ENCODE assay signal across 26 mouse cellular contexts in genomic region chr7:28850642-28851041, GRCm38 (mm10). TPM values are rescaled to one million over a fixed set of nuclear protein-coding genes. Genes with fewer than 3 reads are reported as not detected.
DNase-seq lines count a peak whose midpoint lies in the region; ATAC-seq and TF ChIP-seq lines count a peak whose summit lies in the region.
"Had no signal": no experiment of that assay in that cellular context is flagged by ENCODE, and none has a peak within 500 bp of the region (broad histone marks: within the 10 kb centered on the region; RNA-seq: fewer than 3 reads in every experiment).

No protein-coding gene starts in this region.

- H3K36me3 ChIP-seq in kidney, embryonic 14.5 days (ENCODE audit: control insufficient read depth, insufficient read depth, low read length): no peaks in the 10 kb centered on the region
- H3K36me3 ChIP-seq in intestine, embryonic 16.5 days (ENCODE audit: control insufficient read depth, insufficient read depth, low read length): no peaks in the 10 kb centered on the region
- H3K36me3 ChIP-seq in small intestine, adult 2 months (ENCODE audit: control insufficient read depth, insufficient read depth, low read length): no peaks in the 10 kb centered on the region
- H3K36me3 ChIP-seq in forebrain, embryonic 10.5 days (replicated peaks): no peaks in the 10 kb centered on the region
- no peaks in the 10 kb centered on the region for H3K36me3 ChIP-seq in hindbrain, embryonic 11.5 days (ENCODE audit: control insufficient read depth, insufficient read depth, low read length)
- H3K36me3 ChIP-seq: forebrain, embryonic 15.5 days; G1E; hindbrain, embryonic 13.5 days; lung, embryonic 15.5 days had no signal

- no peak overlapping the region for H3K9ac ChIP-seq in kidney, embryonic 14.5 days (ENCODE audit: low read depth, low read length)
- no peak overlapping the region for H3K9ac ChIP-seq in intestine, embryonic 16.5 days (ENCODE audit: low read depth, low read length)
- no peak overlapping the region for H3K9ac ChIP-seq in hindbrain, embryonic 11.5 days (ENCODE audit: low read depth, low read length)
- H3K9ac ChIP-seq: forebrain, embryonic 15.5 days; hindbrain, embryonic 13.5 days; lung, embryonic 15.5 days had no signal

- H3K4me3 ChIP-seq in kidney, embryonic 14.5 days (ENCODE audit: low read length): no peak overlapping the region
- H3K4me3 ChIP-seq in intestine, embryonic 16.5 days (ENCODE audit: low read length): no peak overlapping the region
- no peak overlapping the region for H3K4me3 ChIP-seq in small intestine, adult 2 months (ENCODE audit: low read depth, low read length)
- H3K4me3 ChIP-seq in forebrain, embryonic 10.5 days: no peak overlapping the region
- H3K4me3 ChIP-seq in hindbrain, embryonic 11.5 days (ENCODE audit: low read depth, low read length): no peak overlapping the region
- H3K4me3 ChIP-seq: forebrain, embryonic 15.5 days; hindbrain, embryonic 13.5 days; left cerebral cortex, adult 2 months; lung, embryonic 15.5 days had no signal

- H3K4me1 ChIP-seq in kidney, embryonic 14.5 days (ENCODE audit: control insufficient read depth, insufficient read depth, low read length): 0 out of 2 replicates have a peak, but pooled peaks cover 8% of the 10 kb centered on the region
- H3K4me1 ChIP-seq in intestine, embryonic 16.5 days (ENCODE audit: control insufficient read depth, insufficient read depth, low read length): peaks cover 10% of the 10 kb centered on the region
- peaks cover 20% of the 10 kb centered on the region; the same call in 1 of the 2 replicates for H3K4me1 ChIP-seq in small intestine, adult 2 months (ENCODE audit: control insufficient read depth, insufficient read depth, insufficient read length, low read length)
- H3K4me1 ChIP-seq in forebrain, embryonic 10.5 days: peaks cover 5% of the 10 kb centered on the region; the same call in 1 of the 2 replicates
- H3K4me1 ChIP-seq in hindbrain, embryonic 11.5 days (replicated peaks; ENCODE audit: control insufficient read depth, insufficient read depth, low read length): no peaks in the 10 kb centered on the region
- H3K4me1 ChIP-seq: forebrain, embryonic 15.5 days; hindbrain, embryonic 13.5 days; lung, embryonic 15.5 days had no signal

- H3K27me3 ChIP-seq in kidney, embryonic 14.5 days (ENCODE audit: control insufficient read depth, insufficient read depth, low read length): no peaks in the 10 kb centered on the region
- H3K27me3 ChIP-seq in intestine, embryonic 16.5 days (replicated peaks; ENCODE audit: control insufficient read depth, insufficient read depth, low read length): no peaks in the 10 kb centered on the region
- H3K27me3 ChIP-seq in small intestine, adult 2 months (ENCODE audit: control insufficient read depth, insufficient read depth, low read length): no peaks in the 10 kb centered on the region
- H3K27me3 ChIP-seq in forebrain, embryonic 10.5 days (ENCODE audit: poor library complexity, severe bottlenecking): no peaks in the 10 kb centered on the region
- no peaks in the 10 kb centered on the region for H3K27me3 ChIP-seq in hindbrain, embryonic 11.5 days (ENCODE audit: control insufficient read depth, insufficient read depth, low read length)
- H3K27me3 ChIP-seq: forebrain, embryonic 15.5 days; hindbrain, embryonic 13.5 days; lung, embryonic 15.5 days had no signal

- ATAC-seq in kidney, embryonic 14.5 days (ENCODE audit: low FRiP score, low TSS enrichment): no peak
- ATAC-seq in intestine, embryonic 16.5 days: peak; percentile 65
- ATAC-seq in hindbrain, embryonic 11.5 days (ENCODE audit: low FRiP score): no peak
- ATAC-seq: forebrain, embryonic 15.5 days; midbrain, embryonic 16.5 days had no signal

- TF ChIP-seq POLR2A in small intestine, adult 2 months (IDR thresholded peaks at IDR 0.05; ENCODE audit: low read depth, low read length): no peak

- TF ChIP-seq CTCF in small intestine, adult 2 months (IDR thresholded peaks at IDR 0.05; ENCODE audit: extremely low read depth, insufficient read length, insufficient replicate concordance, low read depth, low read length): no peak

- H3K27ac ChIP-seq in kidney, embryonic 14.5 days (ENCODE audit: low read depth, low read length): 0 out of 2 replicates have a peak overlapping the region, but pooled peaks have one; percentile 24
- peak overlapping the region; percentile 65 for H3K27ac ChIP-seq in intestine, embryonic 16.5 days (ENCODE audit: low read length)
- H3K27ac ChIP-seq in small intestine, adult 2 months (ENCODE audit: insufficient read depth, low read depth, low read length): peak overlapping the region; percentile 80
- no peak overlapping the region for H3K27ac ChIP-seq in forebrain, embryonic 10.5 days
- no peak overlapping the region for H3K27ac ChIP-seq in hindbrain, embryonic 11.5 days (ENCODE audit: low read depth, low read length)
- H3K27ac ChIP-seq: forebrain, embryonic 15.5 days; hindbrain, embryonic 13.5 days; left cerebral cortex, adult 2 months; lung, embryonic 15.5 days had no signal

- DNase-seq in kidney, adult 8-10 months: no peak
- no peak for DNase-seq in forebrain, embryonic 10.5 days (ENCODE audit: extremely low spot score, low spot score)
- no peak for DNase-seq in yolk sac, embryonic 10.5 days (ENCODE audit: low spot score)
- DNase-seq in hindbrain, embryonic 11.5 days (ENCODE audit: low spot score): no peak
- DNase-seq: adrenal gland, postnatal 10 days; cerebellum, adult 11 months; cerebellum, adult 9-10 months; cerebellum, postnatal 36 days; gastrocnemius, postnatal 25 days; heart, postnatal 36 days; kidney, adult 2 months; right cerebral cortex, postnatal 25 days; spleen, adult 18-20 months; thymus, postnatal 14 days had no signal

- WGBS in kidney, embryonic 14.5 days: 72% methylated on average over 4 of the region's 4 CpGs
- WGBS in intestine, embryonic 16.5 days: 80% methylated on average over 4 of the region's 4 CpGs
- 42% methylated on average over 4 of the region's 4 CpGs for WGBS in small intestine, adult 2 months
- 86% methylated on average over 4 of the region's 4 CpGs for WGBS in forebrain, embryonic 10.5 days
- 77% methylated on average over 4 of the region's 4 CpGs for WGBS in hindbrain, embryonic 11.5 days

- 0 out of 2 replicates have a peak, but pooled peaks cover 2% of the 10 kb centered on the region for H3K9me3 ChIP-seq in kidney, embryonic 14.5 days (ENCODE audit: control insufficient read depth, low read length)
- H3K9me3 ChIP-seq in intestine, embryonic 16.5 days (ENCODE audit: control insufficient read depth, low read length): no peaks in the 10 kb centered on the region
- H3K9me3 ChIP-seq in forebrain, embryonic 10.5 days: peaks cover 9% of the 10 kb centered on the region
- H3K9me3 ChIP-seq in hindbrain, embryonic 11.5 days (ENCODE audit: control insufficient read depth, low read length): no peaks in the 10 kb centered on the region
- H3K9me3 ChIP-seq: forebrain, embryonic 15.5 days; G1E; hindbrain, embryonic 13.5 days; lung, embryonic 15.5 days had no signal

- no peak overlapping the region for H3K4me2 ChIP-seq in kidney, embryonic 14.5 days (replicated peaks; ENCODE audit: low read depth, low read length)
- H3K4me2 ChIP-seq in intestine, embryonic 16.5 days (ENCODE audit: low read depth, low read length): peak overlapping the region; percentile 11; the same call in 1 of the 2 replicates
- H3K4me2 ChIP-seq in hindbrain, embryonic 11.5 days (replicated peaks; ENCODE audit: low read depth, low read length): no peak overlapping the region
- H3K4me2 ChIP-seq: forebrain, embryonic 15.5 days; heart, embryonic 11.5 days; hindbrain, embryonic 13.5 days; liver, embryonic 11.5 days; lung, embryonic 15.5 days; midbrain, embryonic 11.5 days had no signal

RNA-seq across cellular contexts. Expression of gene Lgals7, which starts 13.0 kb away (rescaled TPM):
- polyA plus RNA-seq in kidney, embryonic 14.5 days (2014; fragmentation: Nextera tagmentation; extraction: Ambion mirVana): 1.1 and 4.0 TPM in 2 replicates
- 0.56 and 0.97 TPM in 2 replicates for polyA plus RNA-seq in intestine, embryonic 16.5 days (2015; fragmentation: Nextera tagmentation; extraction: Ambion mirVana)
- 2.4 TPM in 1 of 2 replicates, not detected in the other for polyA plus RNA-seq in small intestine, adult 2 months (2012; rRNA removed)
- 0.26 and 0.42 TPM in 2 replicates for polyA plus RNA-seq in forebrain, embryonic 10.5 days (2016; fragmentation: Nextera tagmentation; extraction: Ambion mirVana)
- polyA plus RNA-seq in hindbrain, embryonic 11.5 days (2014; fragmentation: Nextera tagmentation; extraction: Ambion mirVana): 1.7 and 2.7 TPM in 2 replicates
- polyA plus RNA-seq: liver, embryonic 11.5 days had no signal

RNA-seq across cellular contexts. Expression of gene Lgals4, which starts 17.0 kb away (rescaled TPM):
- polyA plus RNA-seq in kidney, embryonic 14.5 days (2014; fragmentation: Nextera tagmentation; extraction: Ambion mirVana): 3.8 and 3.9 TPM in 2 replicates
- 2,407 and 2,590 TPM in 2 replicates for polyA plus RNA-seq in intestine, embryonic 16.5 days (2015; fragmentation: Nextera tagmentation; extraction: Ambion mirVana)
- polyA plus RNA-seq in small intestine, adult 2 months (2012; rRNA removed): 1,096 and 2,780 TPM in 2 replicates
- polyA plus RNA-seq in forebrain, embryonic 10.5 days (2016; fragmentation: Nextera tagmentation; extraction: Ambion mirVana): 2.9 and 3.1 TPM in 2 replicates
- 2.1 and 2.5 TPM in 2 replicates for polyA plus RNA-seq in hindbrain, embryonic 11.5 days (2014; fragmentation: Nextera tagmentation; extraction: Ambion mirVana)

RNA-seq across cellular contexts. Expression of gene Ech1, which starts 25.6 kb away (rescaled TPM):
- 134 and 150 TPM in 2 replicates for polyA plus RNA-seq in kidney, embryonic 14.5 days (2014; fragmentation: Nextera tagmentation; extraction: Ambion mirVana)
- polyA plus RNA-seq in intestine, embryonic 16.5 days (2015; fragmentation: Nextera tagmentation; extraction: Ambion mirVana): 347 and 378 TPM in 2 replicates
- 201 and 291 TPM in 2 replicates for polyA plus RNA-seq in small intestine, adult 2 months (2012; rRNA removed)
- polyA plus RNA-seq in forebrain, embryonic 10.5 days (2016; fragmentation: Nextera tagmentation; extraction: Ambion mirVana): 68.5 and 72.0 TPM in 2 replicates
- polyA plus RNA-seq in hindbrain, embryonic 11.5 days (2014; fragmentation: Nextera tagmentation; extraction: Ambion mirVana): 83.8 and 84.2 TPM in 2 replicates

RNA-seq across cellular contexts. Expression of gene Capn12, which starts 30.6 kb away (rescaled TPM):
- polyA plus RNA-seq in kidney, embryonic 14.5 days (2014; fragmentation: Nextera tagmentation; extraction: Ambion mirVana): 0.51 and 0.64 TPM in 2 replicates
- 0.29 and 0.39 TPM in 2 replicates for polyA plus RNA-seq in intestine, embryonic 16.5 days (2015; fragmentation: Nextera tagmentation; extraction: Ambion mirVana)
- 0.08 and 0.10 TPM in 2 replicates for polyA plus RNA-seq in small intestine, adult 2 months (2012; rRNA removed)
- 0.21 and 0.43 TPM in 2 replicates for polyA plus RNA-seq in forebrain, embryonic 10.5 days (2016; fragmentation: Nextera tagmentation; extraction: Ambion mirVana)
- polyA plus RNA-seq in hindbrain, embryonic 11.5 days (2014; fragmentation: Nextera tagmentation; extraction: Ambion mirVana): 0.21 and 0.29 TPM in 2 replicates

RNA-seq across cellular contexts. Expression of gene Hnrnpl, which starts 42.3 kb away (rescaled TPM):
- polyA plus RNA-seq in kidney, embryonic 14.5 days (2014; fragmentation: Nextera tagmentation; extraction: Ambion mirVana): 283 and 322 TPM in 2 replicates
- 142 and 146 TPM in 2 replicates for polyA plus RNA-seq in intestine, embryonic 16.5 days (2015; fragmentation: Nextera tagmentation; extraction: Ambion mirVana)
- 67.1 and 140 TPM in 2 replicates for polyA plus RNA-seq in small intestine, adult 2 months (2012; rRNA removed)
- 325 and 336 TPM in 2 replicates for polyA plus RNA-seq in forebrain, embryonic 10.5 days (2016; fragmentation: Nextera tagmentation; extraction: Ambion mirVana)
- polyA plus RNA-seq in hindbrain, embryonic 11.5 days (2014; fragmentation: Nextera tagmentation; extraction: Ambion mirVana): 306 and 312 TPM in 2 replicates

Comparison
In these comparisons a context has a peak if more than half of its experiments do, and no peak if none do; other contexts are left out.
1. H3K27ac ChIP-seq: peak in kidney, embryonic 14.5 days (single experiment), intestine, embryonic 16.5 days (single experiment) and small intestine, adult 2 months (single experiment); none in forebrain, embryonic 10.5 days (single experiment) and hindbrain, embryonic 11.5 days (single experiment).
2. RNA of gene Lgals4, which starts 17.0 kb away (polyA plus RNA-seq): 1,096 to 2,780 TPM in small intestine, adult 2 months and 2,407 to 2,590 TPM in intestine, embryonic 16.5 days; 3.8 to 3.9 TPM in kidney, embryonic 14.5 days, 2.9 to 3.1 TPM in forebrain, embryonic 10.5 days and 2.1 to 2.5 TPM in hindbrain, embryonic 11.5 days; every median in the first group is over 100 times any median in the second.